Mouse (Mus musculus) testis, adult 2 months (tissue): ENCODE data around the gene Akap2. TPM values are rescaled to one million over a fixed set of nuclear protein-coding genes. Genes with fewer than 3 reads are reported as not detected.

Experiments
- H3K27ac ChIP-seq: fragments of 200-500 bp; 2 replicates; pipeline ENCODE4 v1.5.1; 2012; ENCODE audit warnings: low read depth, low read length; ENCODE audit not compliant: control insufficient read depth, insufficient read depth
- H3K27me3 ChIP-seq: fragments of 200-500 bp; 2 replicates; pipeline ENCODE4 v1.6.1; 2012; ENCODE audit warnings: mild to moderate bottlenecking, low read length, moderate library complexity; ENCODE audit not compliant: control insufficient read depth, insufficient read depth
- H3K36me3 ChIP-seq: fragments of 200-500 bp; 2 replicates; pipeline ENCODE4 v1.6.1; 2012; ENCODE audit warnings: mild to moderate bottlenecking, low read length; ENCODE audit not compliant: control insufficient read depth, insufficient read depth
- H3K4me1 ChIP-seq: fragments of 200-500 bp; 2 replicates; pipeline ENCODE4 v1.6.1; 2012; ENCODE audit warnings: low read length; ENCODE audit not compliant: control insufficient read depth, insufficient read depth
- H3K4me3 ChIP-seq: fragments of 200-500 bp; 2 replicates; pipeline ENCODE4 v1.5.1; 2012; ENCODE audit warnings: low read depth, mild to moderate bottlenecking, low read length, moderate library complexity, mixed read lengths; ENCODE audit not compliant: control insufficient read depth
- CTCF ChIP-seq: fragments of 200-500 bp; IDR thresholded peaks from 2 replicates; pipeline ENCODE4 v1.5.1; 2012; ENCODE audit warnings: low read depth, mild to moderate bottlenecking, inconsistent platforms, low read length, moderate library complexity; ENCODE audit not compliant: control insufficient read depth, insufficient read depth, insufficient replicate concordance
- POLR2A ChIP-seq: fragments of 200-500 bp; IDR thresholded peaks from 2 replicates; pipeline ENCODE4 v1.6.1; 2012; ENCODE audit warnings: low read depth, mild to moderate bottlenecking, inconsistent platforms, low read length, moderate library complexity; ENCODE audit not compliant: control insufficient read depth
- polyA plus RNA-seq: library from polyadenylated mRNA; depleted of rRNA; stranded (reverse); fragments of >200 nt; gene quantifications from 2 replicates; pipeline ENCODE4 v1.2.3, GENCODE M21; 2012

Akap2 gene
- polyA plus RNA-seq, 1 experiment, result 18.1 TPM

- no peak overlapping the region for H3K4me3 ChIP-seq
- no peak for TF ChIP-seq POLR2A
- no peak for TF ChIP-seq CTCF
- no peak overlapping the region for H3K27ac ChIP-seq
- no peaks in the 10 kb centered on the region for H3K36me3 ChIP-seq
- no peaks in the 10 kb centered on the region for H3K4me1 ChIP-seq
- H3K27me3 ChIP-seq, result no peaks in the 10 kb centered on the region
These were observed 29.3 kb upstream of the Akap2 start for GRCm38 (mm10) chr4:57688131-57688530.

GRCm38 (mm10) chr4:57690001-57690400, 27.5 kb upstream of the Akap2 start:
- Histone ChIP-seq H3K36me3 (no peaks in the 10 kb centered on the region), H3K4me1 (no peaks in the 10 kb centered on the region), H3K27ac (no peak overlapping the region), H3K27me3 (no peaks in the 10 kb centered on the region), H3K4me3 (no peak overlapping the region)
- TF ChIP-seq CTCF, result no peak

GRCm38 (mm10) chr4:57690805-57691204, 26.7 kb upstream of the Akap2 start:
- Histone ChIP-seq H3K36me3 (no peaks in the 10 kb centered on the region), H3K27ac (no peak overlapping the region), H3K4me3 (no peak overlapping the region), H3K4me1 (no peaks in the 10 kb centered on the region), H3K27me3 (no peaks in the 10 kb centered on the region)
- TF ChIP-seq CTCF, result no peak
- TF ChIP-seq POLR2A, result no peak

- no peak overlapping the region for H3K4me3 ChIP-seq
- H3K27ac ChIP-seq, result no peak overlapping the region
These were observed 22.9 kb upstream of the Akap2 start for GRCm38 (mm10) chr4:57694356-57695136.

GRCm38 (mm10) chr4:57696955-57697354, 20.5 kb upstream of the Akap2 start:
- no peaks in the 10 kb centered on the region for H3K27me3 ChIP-seq
- H3K4me3 ChIP-seq, result no peak overlapping the region
- no peaks in the 10 kb centered on the region for H3K4me1 ChIP-seq
- no peaks in the 10 kb centered on the region for H3K36me3 ChIP-seq
- no peak overlapping the region for H3K27ac ChIP-seq
- TF ChIP-seq POLR2A (no peak), CTCF (no peak)

More at GRCm38 (mm10) chr4:57694356-57695136, 22.9 kb upstream of the Akap2 start:
- no peak for TF ChIP-seq CTCF
- TF ChIP-seq POLR2A, result no peak
- Histone ChIP-seq H3K27me3 (no peaks in the 10 kb centered on the region), H3K4me1 (no peaks in the 10 kb centered on the region), H3K36me3 (no peaks in the 10 kb centered on the region)

- Histone ChIP-seq H3K4me1 (no peaks in the 10 kb centered on the region), H3K4me3 (no peak overlapping the region), H3K36me3 (no peaks in the 10 kb centered on the region), H3K27ac (no peak overlapping the region), H3K27me3 (no peaks in the 10 kb centered on the region)
- TF ChIP-seq CTCF (no peak), POLR2A (no peak)
These were observed 19.4 kb upstream of the Akap2 start for GRCm38 (mm10) chr4:57697918-57698611.

GRCm38 (mm10) chr4:57701576-57701975, 15.9 kb upstream of the Akap2 start:
- no peaks in the 10 kb centered on the region for H3K27me3 ChIP-seq
- TF ChIP-seq CTCF, result no peak
- no peak for TF ChIP-seq POLR2A
- H3K36me3 ChIP-seq, result no peaks in the 10 kb centered on the region
- no peak overlapping the region for H3K4me3 ChIP-seq
- H3K4me1 ChIP-seq, result no peaks in the 10 kb centered on the region
- H3K27ac ChIP-seq, result no peak overlapping the region
